Comparison of ENCODE assay signal across 26 mouse cellular contexts in the genomic region with DNA sequence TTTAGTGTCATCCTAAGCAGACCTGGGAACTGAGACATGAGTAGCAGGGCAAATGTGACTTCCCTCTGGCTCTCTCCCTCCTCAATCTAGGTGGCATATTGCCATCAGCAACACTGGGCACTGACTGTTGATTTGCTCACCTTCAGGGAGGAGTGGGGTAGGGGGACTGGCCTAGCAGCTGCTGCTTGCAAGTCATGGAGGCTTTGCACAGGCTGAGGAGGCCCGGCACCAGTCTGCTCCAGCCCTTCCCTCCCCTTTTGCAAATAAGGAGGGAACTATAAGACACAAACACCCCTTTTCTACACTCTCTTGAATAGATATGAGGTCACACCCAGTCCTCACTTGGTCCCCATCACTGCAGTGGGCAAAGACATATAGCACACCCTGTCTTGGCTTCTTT.
DNase-seq lines count a peak whose midpoint lies in the region; ATAC-seq lines count a peak whose summit lies in the region.
"Had no signal": no experiment of that assay in that cellular context is flagged by ENCODE, and none has a peak within 500 bp of the region (broad histone marks: within the 10 kb centered on the region; RNA-seq: fewer than 3 reads in every experiment).

No protein-coding gene starts in this region.

- no peak for DNase-seq in heart, postnatal 14 days
- DNase-seq in intestine, embryonic 14.5 days (ENCODE audit: low spot score) = no peak
- DNase-seq: adrenal gland, adult 2 months; adrenal gland, postnatal 14 days; B cell, adult 2 months; cerebellum, adult 11 months; cerebellum, adult 9-11 months; cerebellum, postnatal 25 days; forebrain, postnatal 0 days; gastrocnemius, adult 2 months; gastrocnemius, postnatal 14 days; heart, adult 11 months; heart, postnatal 10 days; kidney, adult 11 months; kidney, adult 8-10 months had no signal

- ATAC-seq in heart, embryonic 14.5 days (ENCODE audit: insufficient number of reproducible peaks, insufficient read depth, low FRiP score, low read depth) = peak; percentile 18; the same call in 1 of the 2 replicates
- 0 out of 2 replicates have a peak, but pooled peaks have one; percentile 40 for ATAC-seq in intestine, embryonic 14.5 days (replicated peaks; ENCODE audit: low FRiP score, low TSS enrichment, low read depth)
- no peak; the same call in 1 of the 2 replicates for ATAC-seq in intestine, embryonic 16.5 days
- peak; percentile 68 for ATAC-seq in stomach, embryonic 16.5 days (ENCODE audit: insufficient read depth, low FRiP score)
- no peak for ATAC-seq in forebrain, embryonic 16.5 days
- ATAC-seq: forebrain, embryonic 13.5 days; forebrain, postnatal 0 days had no signal

- no peak overlapping the region for H3K4me2 ChIP-seq in heart, embryonic 14.5 days (ENCODE audit: low read length)
- no peak overlapping the region for H3K4me2 ChIP-seq in intestine, embryonic 14.5 days (ENCODE audit: low read length)
- no peak overlapping the region for H3K4me2 ChIP-seq in intestine, embryonic 16.5 days (ENCODE audit: low read depth, low read length)
- H3K4me2 ChIP-seq in stomach, embryonic 16.5 days (ENCODE audit: low read depth, low read length) = no peak overlapping the region
- H3K4me2 ChIP-seq in forebrain, embryonic 16.5 days (ENCODE audit: low read length) = no peak overlapping the region
- H3K4me2 ChIP-seq: embryonic facial prominence, embryonic 13.5 days; forebrain, embryonic 13.5 days; heart, embryonic 12.5 days; hindbrain, embryonic 12.5 days; hindbrain, embryonic 15.5 days had no signal

- H3K4me1 ChIP-seq in heart, embryonic 14.5 days (ENCODE audit: control insufficient read depth in 2 of 2, insufficient read depth in 2 of 2, low read length in 2 of 2) = peaks cover 2 to 5% of the 10 kb centered on the region in 2 experiments; a peak in 2 of 4 replicates
- no peaks in the 10 kb centered on the region for H3K4me1 ChIP-seq in intestine, embryonic 14.5 days (replicated peaks; ENCODE audit: control insufficient read depth, insufficient read depth, low read length)
- no peaks in the 10 kb centered on the region for H3K4me1 ChIP-seq in intestine, embryonic 16.5 days (ENCODE audit: control insufficient read depth, insufficient read depth, low read length)
- H3K4me1 ChIP-seq in stomach, embryonic 16.5 days (ENCODE audit: control insufficient read depth, insufficient read depth, low read length) = no peaks in the 10 kb centered on the region
- H3K4me1 ChIP-seq in forebrain, embryonic 16.5 days (replicated peaks; ENCODE audit: control insufficient read depth, insufficient read depth, low read length) = no peaks in the 10 kb centered on the region
- H3K4me1 ChIP-seq: forebrain, embryonic 10.5 days; forebrain, embryonic 13.5 days; hindbrain, embryonic 12.5 days; hindbrain, embryonic 15.5 days had no signal

- H3K27ac ChIP-seq in heart, embryonic 14.5 days (replicated peaks in 1 of 2; ENCODE audit: control insufficient read depth in 1 of 2, insufficient read depth in 1 of 2, low read depth in 2 of 2, low read length in 2 of 2) = no peak overlapping the region
- no peak overlapping the region for H3K27ac ChIP-seq in intestine, embryonic 14.5 days (ENCODE audit: low read depth)
- H3K27ac ChIP-seq in intestine, embryonic 16.5 days (ENCODE audit: low read length) = no peak overlapping the region
- H3K27ac ChIP-seq in stomach, embryonic 16.5 days (ENCODE audit: low read length) = no peak overlapping the region
- H3K27ac ChIP-seq in forebrain, embryonic 16.5 days (ENCODE audit: low read length) = no peak overlapping the region
- H3K27ac ChIP-seq: embryonic facial prominence, embryonic 13.5 days; forebrain, embryonic 10.5 days; forebrain, embryonic 13.5 days; gastrocnemius, adult 2 months; hindbrain, embryonic 12.5 days; hindbrain, embryonic 15.5 days had no signal

- intact Hi-C loops in heart, postnatal 14 days (cut with DNase I) = no loop called here

- peaks cover 96% of the 10 kb centered on the region for H3K36me3 ChIP-seq in heart, embryonic 14.5 days (ENCODE audit: control insufficient read depth, insufficient read depth, low read length)
- no peaks in the 10 kb centered on the region for H3K36me3 ChIP-seq in intestine, embryonic 14.5 days (ENCODE audit: control insufficient read depth, insufficient read depth, low read length)
- no peaks in the 10 kb centered on the region; the same call in 1 of the 2 replicates for H3K36me3 ChIP-seq in intestine, embryonic 16.5 days (ENCODE audit: control insufficient read depth, insufficient read depth, low read length)
- H3K36me3 ChIP-seq in stomach, embryonic 16.5 days (ENCODE audit: control insufficient read depth, insufficient read depth, low read length) = no peaks in the 10 kb centered on the region
- no peaks in the 10 kb centered on the region for H3K36me3 ChIP-seq in forebrain, embryonic 16.5 days (ENCODE audit: control insufficient read depth, insufficient read depth)
- H3K36me3 ChIP-seq: embryonic facial prominence, embryonic 13.5 days; forebrain, embryonic 10.5 days; G1E; hindbrain, embryonic 12.5 days; hindbrain, embryonic 15.5 days had no signal

- no peaks in the 10 kb centered on the region for H3K9me3 ChIP-seq in heart, embryonic 14.5 days (ENCODE audit: control insufficient read depth, low read length)
- no peaks in the 10 kb centered on the region for H3K9me3 ChIP-seq in intestine, embryonic 14.5 days (ENCODE audit: control insufficient read depth, low read length)
- no peaks in the 10 kb centered on the region for H3K9me3 ChIP-seq in intestine, embryonic 16.5 days (ENCODE audit: control insufficient read depth, low read length)
- H3K9me3 ChIP-seq in stomach, embryonic 16.5 days (replicated peaks; ENCODE audit: control insufficient read depth, low read length) = no peaks in the 10 kb centered on the region
- no peaks in the 10 kb centered on the region for H3K9me3 ChIP-seq in forebrain, embryonic 16.5 days (ENCODE audit: control insufficient read depth, low read length)
- H3K9me3 ChIP-seq: embryonic facial prominence, embryonic 13.5 days; forebrain, embryonic 10.5 days; forebrain, embryonic 13.5 days; heart, embryonic 12.5 days; hindbrain, embryonic 12.5 days; hindbrain, embryonic 15.5 days had no signal

- no peak overlapping the region for H3K4me3 ChIP-seq in heart, embryonic 14.5 days (ENCODE audit: control insufficient read depth in 1 of 2, insufficient read depth in 1 of 2, low read depth in 1 of 2, low read length in 2 of 2)
- no peak overlapping the region for H3K4me3 ChIP-seq in intestine, embryonic 14.5 days (ENCODE audit: low read depth, low read length)
- H3K4me3 ChIP-seq in intestine, embryonic 16.5 days (ENCODE audit: low read length) = no peak overlapping the region
- no peak overlapping the region for H3K4me3 ChIP-seq in stomach, embryonic 16.5 days (replicated peaks; ENCODE audit: low read length)
- no peak overlapping the region for H3K4me3 ChIP-seq in forebrain, embryonic 16.5 days (replicated peaks; ENCODE audit: low read length)
- H3K4me3 ChIP-seq: embryonic facial prominence, embryonic 13.5 days; forebrain, embryonic 10.5 days; forebrain, embryonic 13.5 days; gastrocnemius, adult 2 months; heart, embryonic 12.5 days; hindbrain, embryonic 12.5 days; hindbrain, embryonic 15.5 days had no signal

- H3K27me3 ChIP-seq in heart, embryonic 14.5 days (ENCODE audit: control insufficient read depth, insufficient read depth, low read length) = no peaks in the 10 kb centered on the region
- no peaks in the 10 kb centered on the region for H3K27me3 ChIP-seq in intestine, embryonic 14.5 days (replicated peaks; ENCODE audit: control insufficient read depth, insufficient read depth, low read length)
- no peaks in the 10 kb centered on the region for H3K27me3 ChIP-seq in intestine, embryonic 16.5 days (replicated peaks; ENCODE audit: control insufficient read depth, insufficient read depth, low read length)
- no peaks in the 10 kb centered on the region for H3K27me3 ChIP-seq in stomach, embryonic 16.5 days (ENCODE audit: control insufficient read depth, insufficient read depth, low read length)
- H3K27me3 ChIP-seq in forebrain, embryonic 16.5 days (replicated peaks; ENCODE audit: control insufficient read depth, insufficient read depth, low read length) = no peaks in the 10 kb centered on the region
- H3K27me3 ChIP-seq: embryonic facial prominence, embryonic 13.5 days; forebrain, embryonic 13.5 days; heart, embryonic 12.5 days; hindbrain, embryonic 12.5 days; hindbrain, embryonic 15.5 days had no signal

- H3K9ac ChIP-seq in heart, embryonic 14.5 days (ENCODE audit: low read length) = no peak overlapping the region
- H3K9ac ChIP-seq in intestine, embryonic 14.5 days (ENCODE audit: low read length) = no peak overlapping the region
- no peak overlapping the region for H3K9ac ChIP-seq in intestine, embryonic 16.5 days (ENCODE audit: low read depth, low read length)
- no peak overlapping the region for H3K9ac ChIP-seq in stomach, embryonic 16.5 days (ENCODE audit: low read length)
- no peak overlapping the region for H3K9ac ChIP-seq in forebrain, embryonic 16.5 days (replicated peaks; ENCODE audit: low read depth, low read length)
- H3K9ac ChIP-seq: embryonic facial prominence, embryonic 13.5 days; forebrain, embryonic 13.5 days; forebrain, postnatal 0 days; heart, embryonic 12.5 days; hindbrain, embryonic 12.5 days; hindbrain, embryonic 15.5 days had no signal

- WGBS in heart, embryonic 14.5 days = 87% methylated on average over 1 of the region's 1 CpGs
- 68% methylated on average over 1 of the region's 1 CpGs for WGBS in intestine, embryonic 14.5 days
- WGBS in intestine, embryonic 16.5 days = 43% methylated on average over 1 of the region's 1 CpGs
- 54% methylated on average over 1 of the region's 1 CpGs for WGBS in stomach, embryonic 16.5 days
- 73% methylated on average over 1 of the region's 1 CpGs for WGBS in forebrain, embryonic 16.5 days

Comparison
In these comparisons a context has a peak if more than half of its experiments do, and no peak if none do; other contexts are left out.
1. ATAC-seq: peak in heart, embryonic 14.5 days (single experiment), intestine, embryonic 14.5 days (single experiment) and stomach, embryonic 16.5 days (single experiment); none in intestine, embryonic 16.5 days (single experiment) and forebrain, embryonic 16.5 days (single experiment).